Mouse (Mus musculus) layer of hippocampus, adult 8-10 months (tissue): ENCODE data around the gene Notch2. TPM values are rescaled to one million over a fixed set of nuclear protein-coding genes. Genes with fewer than 3 reads are reported as not detected.

Source experiments
- DNase-seq, 2 experiments: peaks; one replicate each; pipeline ENCODE4 v3.0.0; 2022; ENCODE audit warnings: low spot score in 2 of 2
- total RNA-seq, 4 experiments: library from RNA; stranded (reverse); gene quantifications; 2 replicates each; pipeline ENCODE4 v1.2.4; 2022

The Notch2 gene
- total RNA-seq, 4 experiments from 2014 or later, result 22.9 to 29.1 (median 26.8) TPM

- no peak for DNase-seq
These were observed 55.8 kb downstream of the Notch2 start for GRCm38 (mm10) chr3:98069161-98069560.

GRCm38 (mm10) chr3:98069856-98070255 is 56.5 kb downstream of the Notch2 start:
- no peak for DNase-seq

GRCm38 (mm10) chr3:98072570-98072969 is 59.2 kb downstream of the Notch2 start:
- DNase-seq, result no peak

- no peak for DNase-seq
These were observed 60.2 kb downstream of the Notch2 start for GRCm38 (mm10) chr3:98073545-98073944.

GRCm38 (mm10) chr3:98074622-98075231 is 61.4 kb downstream of the Notch2 start:
- no peak for DNase-seq

GRCm38 (mm10) chr3:98077866-98078265 is 64.5 kb downstream of the Notch2 start:
- DNase-seq, result no peak

- DNase-seq, result no peak
These were observed 65.5 kb downstream of the Notch2 start for GRCm38 (mm10) chr3:98078816-98079215.

GRCm38 (mm10) chr3:98079601-98080215 is 66.4 kb downstream of the Notch2 start:
- DNase-seq, result no peak

- no peak for DNase-seq
These were observed 67.3 kb downstream of the Notch2 start for GRCm38 (mm10) chr3:98080630-98081029.

- DNase-seq, result no peak
These were observed 68.9 kb downstream of the Notch2 start for GRCm38 (mm10) chr3:98082188-98082587.

GRCm38 (mm10) chr3:98082972-98083371 is 69.6 kb downstream of the Notch2 start:
- DNase-seq, result no peak

- no peak for DNase-seq
These were observed 70.8 kb downstream of the Notch2 start for GRCm38 (mm10) chr3:98084061-98084655.

GRCm38 (mm10) chr3:98084870-98085269 is 71.5 kb downstream of the Notch2 start:
- DNase-seq, result no peak

- DNase-seq, result no peak
These were observed 72.5 kb downstream of the Notch2 start for GRCm38 (mm10) chr3:98085812-98086268.

- no peak for DNase-seq
These were observed 73.1 kb downstream of the Notch2 start for GRCm38 (mm10) chr3:98086441-98086840.

- DNase-seq, result no peak
These were observed 73.5 kb downstream of the Notch2 start for GRCm38 (mm10) chr3:98086860-98087259.

GRCm38 (mm10) chr3:98087551-98087950 is 74.2 kb downstream of the Notch2 start:
- DNase-seq, result no peak

- no peak for DNase-seq
These were observed 76.4 kb downstream of the Notch2 start for GRCm38 (mm10) chr3:98089702-98090101.

- no peak for DNase-seq
These were observed 76.8 kb downstream of the Notch2 start for GRCm38 (mm10) chr3:98090129-98090528.

- peak in 1 of 2 experiments; percentile 54 for DNase-seq
These were observed 79.5 kb downstream of the Notch2 start for GRCm38 (mm10) chr3:98092680-98093370.

GRCm38 (mm10) chr3:98093954-98094353 is 80.6 kb downstream of the Notch2 start:
- DNase-seq, result no peak
